Mouse (Mus musculus): Measurements from ENCODE around the gene Tmem53.

GRCm38 (mm10) chr4:117270278-117270677, 18.5 kb downstream of the Tmem53 start:
- TF ChIP-seq POLR2A (IDR thresholded peaks at IDR 0.05; ENCODE audit: insufficient read depth, low read depth, low read length) (no peak), CTCF (IDR thresholded peaks at IDR 0.05; ENCODE audit: insufficient read depth, low read depth, low read length) (peak; percentile 29; the same call in 1 of the 2 replicates)

All from olfactory bulb, adult 2 months (tissue).